Mouse (Mus musculus) G1E (cell line): ENCODE measurements around the gene Mrpl52. TPM values are rescaled to one million over a fixed set of nuclear protein-coding genes. Genes with fewer than 3 reads are reported as not detected.

Source experiments
- ATAC-seq: 2 replicates; pipeline ENCODE4 v1.8.0; 2016; ENCODE audit warnings: mild to moderate bottlenecking; ENCODE audit not compliant: insufficient number of reproducible peaks, poor library complexity, low FRiP score, severe bottlenecking; ENCODE audit errors: extremely low read depth
- DNase-seq: peaks from one replicate; pipeline ENCODE4 v3.0.0; 2012; ENCODE audit warnings: low spot score
- H3K27me3 ChIP-seq: 2 replicates; pipeline ENCODE4 v1.6.1; 2012; ENCODE audit warnings: mild to moderate bottlenecking, low read length, inconsistent platforms; ENCODE audit not compliant: insufficient read depth
- H3K36me3 ChIP-seq: replicated peaks from 2 replicates; pipeline ENCODE3; 2012; ENCODE audit warnings: mild to moderate bottlenecking, inconsistent platforms
- H3K4me1 ChIP-seq: 2 replicates; pipeline ENCODE4 v1.6.1; 2012; ENCODE audit warnings: low read depth, low read length, inconsistent platforms, mixed read lengths; ENCODE audit not compliant: insufficient read depth
- H3K4me3 ChIP-seq: 2 replicates; pipeline ENCODE4 v1.5.1; 2012; ENCODE audit warnings: low read depth, mild to moderate bottlenecking, inconsistent platforms, low read length, moderate library complexity, mixed read lengths
- H3K9me3 ChIP-seq: replicated peaks from 2 replicates; pipeline ENCODE4 v1.6.1; 2012; ENCODE audit warnings: inconsistent platforms
- CTCF ChIP-seq: IDR thresholded peaks from 2 replicates; pipeline ENCODE4 v1.5.1; 2012; ENCODE audit warnings: low read depth, low read length, inconsistent platforms, mixed read lengths
- GATA1 ChIP-seq: IDR thresholded peaks from 2 replicates; pipeline ENCODE4 v1.6.1; 2012; ENCODE audit warnings: borderline replicate concordance, low read length, inconsistent platforms, mixed read lengths
- GATA2 ChIP-seq: IDR thresholded peaks from 2 replicates; pipeline ENCODE4 v1.6.1; 2012; ENCODE audit warnings: low read depth, low read length, inconsistent platforms, borderline replicate concordance
- POLR2AphosphoS5 ChIP-seq: IDR thresholded peaks from 2 replicates; pipeline ENCODE4 v1.6.1; 2012; ENCODE audit warnings: low read depth, low read length, inconsistent platforms; ENCODE audit not compliant: insufficient replicate concordance
- TAL1 ChIP-seq: conservative IDR thresholded peaks from 2 replicates; pipeline ENCODE4 v1.6.1; 2012; ENCODE audit warnings: low read depth, low read length, inconsistent platforms, mixed read lengths
- polyA plus RNA-seq: library from polyadenylated mRNA; stranded (reverse); fragments of >175 nt; gene quantifications from 2 replicates; pipeline ENCODE4 v1.2.3, GENCODE M21; 2012
- total RNA-seq, 2 experiments: library from RNA; stranded (forward) in 1 of 2; stranded (reverse) in 1 of 2; fragments of 200-1000 nt in 1 of 2; fragments of >200 nt in 1 of 2; fragmentation: Nextera tagmentation in 1 of 2; gene quantifications; 2 replicates each; pipeline ENCODE4 v1.2.3; 2014 to 2017

The Mrpl52 gene
- total and polyA plus RNA-seq, 3 experiments: 238 to 1,643 (median 318) TPM

GRCm38 (mm10) chr14:54443196-54443595 is 16.5 kb downstream of the Mrpl52 start:
- Histone ChIP-seq H3K9me3 (no peaks in the 10 kb centered on the region), H3K4me1 (peaks cover 76% of the 10 kb centered on the region), H3K36me3 (peaks cover 70% of the 10 kb centered on the region), H3K4me3 (no peak overlapping the region), H3K27me3 (peaks cover 3% of the 10 kb centered on the region; the same call in 1 of the 2 replicates)
- DNase-seq (no peak), ATAC-seq (no peak)
- TF ChIP-seq POLR2AphosphoS5 (no peak), GATA2 (no peak), GATA1 (no peak), TAL1 (no peak), CTCF (no peak)

GRCm38 (mm10) chr14:54443712-54444618 is 17.3 kb downstream of the Mrpl52 start:
- DNase-seq: no peak
- TF ChIP-seq POLR2AphosphoS5 (no peak), GATA2 (no peak), TAL1 (no peak), CTCF (no peak), GATA1 (no peak)
- Histone ChIP-seq H3K27me3 (peaks cover 3% of the 10 kb centered on the region; the same call in 1 of the 2 replicates), H3K9me3 (no peaks in the 10 kb centered on the region), H3K4me1 (peaks cover 79% of the 10 kb centered on the region), H3K4me3 (no peak overlapping the region), H3K36me3 (peaks cover 62% of the 10 kb centered on the region)
- ATAC-seq: no peak

- H3K36me3 ChIP-seq: peaks cover 47% of the 10 kb centered on the region
- H3K9me3 ChIP-seq: no peaks in the 10 kb centered on the region
- ATAC-seq (no peak), DNase-seq (no peak)
- peaks cover 74% of the 10 kb centered on the region for H3K4me1 ChIP-seq
- no peak for TF ChIP-seq POLR2AphosphoS5
- H3K4me3 ChIP-seq: peak overlapping the region; percentile 25; the same call in 1 of the 2 replicates
- H3K27me3 ChIP-seq: peaks cover under 1% of the 10 kb centered on the region; the same call in 1 of the 2 replicates
These were observed 18.8 kb downstream of the Mrpl52 start for GRCm38 (mm10) chr14:54445476-54445875.

- no peak for ATAC-seq
- peaks cover 13% of the 10 kb centered on the region for H3K27me3 ChIP-seq
- no peaks in the 10 kb centered on the region for H3K36me3 ChIP-seq
- no peak overlapping the region for H3K4me3 ChIP-seq
- H3K4me1 ChIP-seq: peaks cover 17% of the 10 kb centered on the region
- no peak for DNase-seq
- TF ChIP-seq TAL1 (no peak), GATA1 (no peak), CTCF (no peak), GATA2 (no peak), POLR2AphosphoS5 (no peak)
- H3K9me3 ChIP-seq: peaks cover 2% of the 10 kb centered on the region; the same call in 1 of the 2 replicates
These were observed 26.9 kb downstream of the Mrpl52 start for GRCm38 (mm10) chr14:54453566-54453965.

GRCm38 (mm10) chr14:54454669-54455528 is 28.2 kb downstream of the Mrpl52 start:
- peaks cover 9% of the 10 kb centered on the region; the same call in 1 of the 2 replicates for H3K4me1 ChIP-seq
- H3K9me3 ChIP-seq: peaks cover 2% of the 10 kb centered on the region; the same call in 1 of the 2 replicates
- no peaks in the 10 kb centered on the region for H3K36me3 ChIP-seq
- DNase-seq: no peak
- ATAC-seq: no peak
- peaks cover 13% of the 10 kb centered on the region for H3K27me3 ChIP-seq
- no peak overlapping the region for H3K4me3 ChIP-seq
- no peak for TF ChIP-seq GATA2
- TF ChIP-seq GATA1: no peak
- TF ChIP-seq POLR2AphosphoS5: no peak
- no peak for TF ChIP-seq TAL1
- TF ChIP-seq CTCF: no peak

GRCm38 (mm10) chr14:54457907-54458569 is 31.3 kb downstream of the Mrpl52 start:
- DNase-seq (no peak), ATAC-seq (no peak)
- no peak for TF ChIP-seq TAL1
- TF ChIP-seq GATA1: no peak
- no peak for TF ChIP-seq GATA2
- no peak for TF ChIP-seq POLR2AphosphoS5
- TF ChIP-seq CTCF: no peak
- H3K27me3 ChIP-seq: peaks cover 13% of the 10 kb centered on the region
- no peak overlapping the region for H3K4me3 ChIP-seq
- H3K9me3 ChIP-seq: peaks cover 2% of the 10 kb centered on the region; the same call in 1 of the 2 replicates
- H3K36me3 ChIP-seq: no peaks in the 10 kb centered on the region
- H3K4me1 ChIP-seq: peaks cover 20% of the 10 kb centered on the region
